Mouse (Mus musculus) lung, embryonic 14.5 days (tissue): ENCODE measurements around the gene Rbbp7. TPM values are rescaled to one million over a fixed set of nuclear protein-coding genes. Genes with fewer than 3 reads are reported as not detected.
"Not testable (repeated sequence)": the region's sequence is repeated elsewhere in the genome, so short reads cannot be mapped to it uniquely, and the experiment has no call there.

ENCODE experiments used
- ATAC-seq: fragments of 200-750 bp; cut with Nextera tagmentation; 2 replicates; pipeline ENCODE4 v1.8.0; 2017; ENCODE audit warnings: mild to moderate bottlenecking, moderate TSS enrichment, moderate library complexity; ENCODE audit not compliant: insufficient read depth
- DNase-seq: peaks from one replicate; pipeline ENCODE4 v3.0.0-alpha.2; 2015
- H3K27ac ChIP-seq: fragments of 300-500 bp; sonication (generic); 2 replicates; pipeline ENCODE4 v1.5.1; 2014; ENCODE audit warnings: low read depth, mild to moderate bottlenecking, moderate library complexity
- H3K27me3 ChIP-seq: fragments of 300-500 bp; sonication (generic); 2 replicates; pipeline ENCODE4 v1.6.1; 2014; ENCODE audit warnings: low read length, control low read depth; ENCODE audit not compliant: insufficient read depth
- H3K36me3 ChIP-seq: fragments of 300-500 bp; sonication (generic); 2 replicates; pipeline ENCODE4 v1.6.1; 2014; ENCODE audit warnings: control low read depth; ENCODE audit not compliant: insufficient read depth
- H3K4me1 ChIP-seq: fragments of 300-500 bp; sonication (generic); 2 replicates; pipeline ENCODE4 v1.6.1; 2014; ENCODE audit warnings: antibody characterized with exemption, control low read depth; ENCODE audit not compliant: insufficient read depth
- H3K4me2 ChIP-seq: fragments of 300-500 bp; sonication (generic); 2 replicates; pipeline ENCODE4 v1.6.1; 2014; ENCODE audit warnings: mild to moderate bottlenecking
- H3K4me3 ChIP-seq: fragments of 300-500 bp; sonication (generic); 2 replicates; pipeline ENCODE4 v1.5.1; 2014; ENCODE audit warnings: low read depth, low read length
- H3K9ac ChIP-seq: fragments of 300-500 bp; sonication (generic); 2 replicates; pipeline ENCODE4 v1.6.1; 2014
- H3K9me3 ChIP-seq: fragments of 300-500 bp; sonication (generic); 2 replicates; pipeline ENCODE4 v1.6.1; 2016; ENCODE audit warnings: low read depth, low read length, control low read depth
- CTCF ChIP-seq: IDR thresholded peaks from 2 replicates; pipeline ENCODE4 v1.5.1; 2016; ENCODE audit warnings: antibody characterized with exemption, low read depth
- WGBS: fragments of 180-500 bp; shearing (Covaris S2); extraction: QIAGEN DNeasy Blood & Tissue Kit; methylation state at CpG from one replicate; pipeline ENCODE4 v1.1.7; 2014; 5-methylcytosine and 5-hydroxymethylcytosine counted together
- polyA plus RNA-seq: library from polyadenylated mRNA; unstranded; fragments of >200 nt; fragmentation: Nextera tagmentation; extraction: Ambion mirVana; gene quantifications from 2 replicates; pipeline ENCODE4 v1.2.1, GENCODE M21; 2014

The Rbbp7 gene
- polyA plus RNA-seq, 1 experiment from 2014 or later, result 544 TPM

- peak; percentile 23; the same call in 1 of the 2 replicates for ATAC-seq
- H3K9me3 ChIP-seq, result no peaks in the 10 kb centered on the region
- H3K4me2 ChIP-seq, result peak overlapping the region; percentile 55
- H3K27me3 ChIP-seq, result no peaks in the 10 kb centered on the region
- TF ChIP-seq CTCF, result no peak
- H3K9ac ChIP-seq, result peak overlapping the region; percentile 43
- WGBS, result 11% methylated on average over 32 of the region's 32 CpGs
- H3K4me3 ChIP-seq, result peak overlapping the region; percentile 27
- peaks cover 4% of the 10 kb centered on the region; the same call in 1 of the 2 replicates for H3K4me1 ChIP-seq
- peak; percentile 47 for DNase-seq
- H3K36me3 ChIP-seq, result peaks cover 12% of the 10 kb centered on the region; the same call in 1 of the 2 replicates
- H3K27ac ChIP-seq, result peak overlapping the region; percentile 95
These were observed 719 bp upstream of the Rbbp7 start for GRCm38 (mm10) chrX:162759251-162760114.

- H3K4me1 ChIP-seq, result peaks cover 4% of the 10 kb centered on the region; the same call in 1 of the 2 replicates
- H3K27ac ChIP-seq, result peak overlapping the region; percentile 98
- H3K36me3 ChIP-seq, result peaks cover 19% of the 10 kb centered on the region; the same call in 1 of the 2 replicates
- H3K4me2 ChIP-seq, result peak overlapping the region; percentile 53
- peak; percentile 24 for DNase-seq
- peak overlapping the region; percentile 64 for H3K4me3 ChIP-seq
- H3K27me3 ChIP-seq, result no peaks in the 10 kb centered on the region
- H3K9ac ChIP-seq, result peak overlapping the region; percentile 79
- no peak; the same call in 1 of the 2 replicates for ATAC-seq
- 8% methylated on average over 46 of the region's 50 CpGs for WGBS
- TF ChIP-seq CTCF, result no peak
- no peaks in the 10 kb centered on the region for H3K9me3 ChIP-seq
These were observed 835 bp downstream of the Rbbp7 start for GRCm38 (mm10) chrX:162760958-162761515.

DNA sequence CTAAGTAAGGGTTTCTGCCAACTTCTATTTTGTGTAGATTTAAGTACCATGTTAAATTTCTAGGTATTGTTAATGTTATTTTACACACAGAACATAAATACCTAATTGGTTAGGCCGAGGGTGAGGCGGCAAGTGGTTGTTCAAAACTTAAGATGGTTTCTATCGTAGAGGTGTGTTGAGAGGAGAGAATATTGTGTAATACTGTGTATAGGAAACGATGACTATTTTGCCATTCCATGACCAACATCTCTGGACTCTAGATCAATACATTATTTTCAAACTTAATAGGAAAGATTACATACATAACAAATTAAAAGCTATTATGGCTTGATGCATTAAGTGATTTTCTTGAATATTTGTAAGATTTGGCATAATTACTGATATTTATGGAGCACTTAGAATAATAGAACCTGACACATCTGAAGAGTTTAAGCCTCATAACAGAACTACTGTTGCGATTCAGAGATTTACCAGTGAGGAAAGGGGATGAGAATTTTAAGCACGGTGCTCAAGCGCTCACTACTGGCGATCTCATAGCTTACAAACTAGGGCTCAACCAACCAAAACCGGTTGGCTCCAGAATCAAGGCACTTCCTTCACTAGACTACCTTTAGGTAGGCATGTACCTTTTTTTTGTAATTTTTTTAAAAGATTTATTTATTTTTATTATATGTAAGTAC, 1.7 kb downstream of the Rbbp7 start:
- H3K4me3 ChIP-seq, result peak overlapping the region; percentile 64
- peaks cover 4% of the 10 kb centered on the region; the same call in 1 of the 2 replicates for H3K4me1 ChIP-seq
- DNase-seq (peak; percentile 33), ATAC-seq (no peak)
- TF ChIP-seq CTCF, result no peak
- WGBS, result 25% methylated on average over 9 of the region's 9 CpGs
- H3K9ac ChIP-seq, result peak overlapping the region; percentile 79
- peaks cover 23% of the 10 kb centered on the region; the same call in 1 of the 2 replicates for H3K36me3 ChIP-seq
- no peaks in the 10 kb centered on the region for H3K9me3 ChIP-seq
- no peaks in the 10 kb centered on the region for H3K27me3 ChIP-seq
- H3K4me2 ChIP-seq, result peak overlapping the region; percentile 53
- H3K27ac ChIP-seq, result no peak overlapping the region

- 91% methylated on average over 1 of the region's 1 CpGs for WGBS
- DNase-seq, result no peak
- Histone ChIP-seq H3K27ac (no peak overlapping the region), H3K36me3 (peaks cover 63% of the 10 kb centered on the region), H3K9ac (no peak overlapping the region), H3K27me3 (no peaks in the 10 kb centered on the region), H3K4me2 (no peak overlapping the region), H3K4me3 (no peak overlapping the region), H3K4me1 (no peaks in the 10 kb centered on the region), H3K9me3 (no peaks in the 10 kb centered on the region)
- no peak for TF ChIP-seq CTCF
- no peak for ATAC-seq
These were observed 10.5 kb downstream of the Rbbp7 start for GRCm38 (mm10) chrX:162770726-162771125.

GRCm38 (mm10) chrX:162788372-162788771, 28.2 kb downstream of the Rbbp7 start:
- no peak for DNase-seq
- TF ChIP-seq CTCF, result no peak
- Histone ChIP-seq H3K4me2 (no peak overlapping the region), H3K9me3 (no peaks in the 10 kb centered on the region), H3K9ac (no peak overlapping the region), H3K27me3 (no peaks in the 10 kb centered on the region), H3K36me3 (peaks cover 26% of the 10 kb centered on the region), H3K4me3 (no peak overlapping the region), H3K27ac (no peak overlapping the region), H3K4me1 (no peaks in the 10 kb centered on the region)
- 75% methylated on average over 1 of the region's 1 CpGs for WGBS
- no peak for ATAC-seq

DNA sequence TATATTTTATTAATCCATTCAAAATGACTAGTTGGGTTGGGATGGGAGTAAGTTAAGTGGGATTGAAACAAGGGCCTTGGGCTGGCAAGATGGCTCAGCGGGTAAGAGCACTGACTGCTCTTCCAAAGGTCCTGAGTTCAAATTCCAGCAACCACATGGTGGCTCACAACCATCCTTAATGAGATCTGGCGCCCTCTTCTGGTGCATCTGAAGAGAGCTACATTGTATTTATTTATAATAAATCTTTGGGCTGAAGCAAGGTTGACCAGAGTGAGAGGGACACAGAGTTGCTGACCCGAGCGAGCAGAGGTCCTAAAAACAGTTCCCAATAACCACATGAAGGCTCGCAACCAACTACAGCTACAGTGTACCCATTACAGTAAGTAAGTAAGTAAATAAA, 31.2 kb downstream of the Rbbp7 start:
- H3K4me1 ChIP-seq, H3K9ac ChIP-seq, DNase-seq, H3K9me3 ChIP-seq, H3K27ac ChIP-seq, H3K4me3 ChIP-seq, ATAC-seq, H3K4me2 ChIP-seq, H3K27me3 ChIP-seq: not testable (repeated sequence)
- WGBS, result 80% methylated on average over 5 of the region's 5 CpGs
- peaks cover 15% of the 10 kb centered on the region; the same call in 1 of the 2 replicates for H3K36me3 ChIP-seq

GRCm38 (mm10) chrX:162800371-162800770, 40.2 kb downstream of the Rbbp7 start:
- peak; percentile 62 for TF ChIP-seq CTCF
- H3K9me3 ChIP-seq, result no peaks in the 10 kb centered on the region
- no peak overlapping the region for H3K9ac ChIP-seq
- ATAC-seq (no peak), DNase-seq (peak; percentile 71)
- no peak overlapping the region for H3K27ac ChIP-seq
- no peaks in the 10 kb centered on the region for H3K4me1 ChIP-seq
- H3K4me2 ChIP-seq, result no peak overlapping the region
- no peaks in the 10 kb centered on the region for H3K27me3 ChIP-seq
- H3K36me3 ChIP-seq, result peaks cover 3% of the 10 kb centered on the region; the same call in 1 of the 2 replicates
- no peak overlapping the region for H3K4me3 ChIP-seq
